Mouse (Mus musculus): ENCODE data around the gene Olfr835. TPM values are rescaled to one million over a fixed set of nuclear protein-coding genes. Genes with fewer than 3 reads are reported as not detected.

Gene Olfr835
- polyA plus RNA-seq (2014; fragmentation: Nextera tagmentation; extraction: Ambion mirVana), result not detected in 2 replicates

DNA sequence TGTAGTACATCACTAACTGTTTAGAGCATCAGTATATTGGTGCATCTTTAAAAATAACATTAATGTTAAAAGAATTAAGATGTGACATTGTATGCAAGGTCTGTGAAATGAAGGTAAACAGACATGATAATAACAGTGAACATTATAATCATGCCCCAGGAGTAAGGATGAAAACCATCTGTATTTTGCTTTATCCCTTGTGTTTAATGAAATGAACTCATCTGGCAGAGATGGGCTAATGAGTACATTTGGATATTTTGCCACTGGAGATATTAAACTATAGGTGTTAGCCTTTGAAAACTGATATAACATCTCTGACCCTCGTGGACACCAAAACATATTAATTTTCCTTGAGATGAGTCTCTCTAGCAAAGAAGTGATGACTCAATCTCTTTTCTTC is at the start of gene Olfr835:
Gene Olfr835 (plus strand): TSS at position 301 of the 400 bp plus-strand sequence.
- ATAC-seq (ENCODE audit: low FRiP score, low TSS enrichment), result no peak
- Histone ChIP-seq H3K36me3 (ENCODE audit: control insufficient read depth, insufficient read depth, low read length) (no peaks in the 10 kb centered on the region), H3K4me3 (ENCODE audit: low read length) (no peak within 1 kb of the TSS), H3K9ac (ENCODE audit: low read depth, low read length) (no peak within 1 kb of the TSS), H3K4me2 (replicated peaks; ENCODE audit: low read depth, low read length) (no peak within 1 kb of the TSS), H3K27ac (ENCODE audit: low read depth, low read length) (no peak within 1 kb of the TSS), H3K9me3 (ENCODE audit: control insufficient read depth, low read length) (no peaks in the 10 kb centered on the region), H3K4me1 (ENCODE audit: control insufficient read depth, insufficient read depth, low read length) (no peaks in the 10 kb centered on the region), H3K27me3 (ENCODE audit: control insufficient read depth, insufficient read depth, low read length) (no peaks in the 10 kb centered on the region)
- WGBS, result 68% methylated on average over 1 of the region's 1 CpGs

DNA sequence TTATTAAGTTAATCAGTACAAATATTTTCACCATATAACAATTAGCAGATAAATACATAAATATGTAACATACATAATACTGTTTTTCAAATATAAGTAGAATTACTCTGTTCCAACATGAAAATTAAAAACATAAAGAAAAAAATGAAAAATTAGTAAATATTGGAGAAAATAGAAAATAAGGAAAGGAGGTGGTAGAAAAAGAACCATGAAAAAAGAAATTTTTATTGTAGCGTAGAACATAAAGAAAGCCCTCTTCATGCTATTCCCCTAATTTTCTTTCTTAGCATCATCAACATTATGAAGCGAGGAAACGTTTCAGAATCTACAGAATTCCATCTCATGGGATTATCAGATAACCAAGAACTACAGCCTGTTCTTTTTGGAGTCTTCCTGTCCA is 44.8 kb upstream of the Olfr835 start, which contains the start of gene Olfr834:
Gene Olfr834 (plus strand): TSS at position 301 of the 400 bp plus-strand sequence.
- no peaks in the 10 kb centered on the region for H3K9me3 ChIP-seq (ENCODE audit: control insufficient read depth, low read length)
- H3K4me1 ChIP-seq (ENCODE audit: control insufficient read depth, insufficient read depth, low read length), result no peaks in the 10 kb centered on the region
- WGBS, result 79% methylated on average over 3 of the region's 3 CpGs
- H3K27me3 ChIP-seq (ENCODE audit: control insufficient read depth, insufficient read depth, low read length), result no peaks in the 10 kb centered on the region
- H3K4me2 ChIP-seq (replicated peaks; ENCODE audit: low read depth, low read length), result no peak within 1 kb of the TSS
- H3K9ac ChIP-seq (ENCODE audit: low read depth, low read length), result no peak within 1 kb of the TSS
- H3K4me3 ChIP-seq (ENCODE audit: low read length), result no peak within 1 kb of the TSS
- ATAC-seq (ENCODE audit: low FRiP score, low TSS enrichment), result no peak
- H3K27ac ChIP-seq (ENCODE audit: low read depth, low read length), result no peak within 1 kb of the TSS
- no peaks in the 10 kb centered on the region for H3K36me3 ChIP-seq (ENCODE audit: control insufficient read depth, insufficient read depth, low read length)

DNA sequence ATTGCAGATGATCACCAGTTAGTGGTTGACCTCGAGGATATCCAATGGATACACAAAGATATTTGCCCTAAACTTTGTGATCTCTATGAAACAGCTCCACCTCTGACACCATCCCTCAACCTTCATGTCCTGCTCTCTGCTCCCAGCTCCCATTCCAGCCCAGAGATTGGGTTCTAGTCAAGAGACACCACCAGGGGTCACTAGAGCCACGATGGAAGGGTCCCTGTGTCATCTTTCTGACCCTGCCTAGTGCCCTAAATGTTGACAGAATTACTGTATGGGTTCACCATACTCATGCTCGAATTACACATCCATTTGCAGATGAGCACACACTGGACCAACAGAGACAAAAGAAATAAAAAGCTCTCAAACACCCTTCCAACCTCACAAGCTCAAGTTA is 52.5 kb downstream of the Olfr835 start:
- ATAC-seq (ENCODE audit: low FRiP score, low TSS enrichment), result no peak
- Histone ChIP-seq H3K9me3 (ENCODE audit: control insufficient read depth, low read length) (no peaks in the 10 kb centered on the region), H3K36me3 (ENCODE audit: control insufficient read depth, insufficient read depth, low read length) (no peaks in the 10 kb centered on the region), H3K4me3 (ENCODE audit: low read length) (no peak overlapping the region), H3K27me3 (ENCODE audit: control insufficient read depth, insufficient read depth, low read length) (no peaks in the 10 kb centered on the region), H3K4me1 (ENCODE audit: control insufficient read depth, insufficient read depth, low read length) (no peaks in the 10 kb centered on the region), H3K4me2 (replicated peaks; ENCODE audit: low read depth, low read length) (no peak overlapping the region), H3K9ac (ENCODE audit: low read depth, low read length) (no peak overlapping the region), H3K27ac (ENCODE audit: low read depth, low read length) (no peak overlapping the region)
- WGBS, result 30% methylated on average over 3 of the region's 3 CpGs

Other genes starting within 250 kb of the Olfr835 start
- not detected in 2 replicates for gene Olfr828, start 213.2 kb upstream of the Olfr835 start, polyA plus RNA-seq (2014; fragmentation: Nextera tagmentation; extraction: Ambion mirVana)
- gene Olfr829, start 177.8 kb upstream of the Olfr835 start, polyA plus RNA-seq (2014; fragmentation: Nextera tagmentation; extraction: Ambion mirVana), result not detected in 2 replicates
- not detected in 2 replicates for gene Olfr830, start 158.0 kb upstream of the Olfr835 start, polyA plus RNA-seq (2014; fragmentation: Nextera tagmentation; extraction: Ambion mirVana)
- not detected in 2 replicates for gene Olfr832, start 95.6 kb upstream of the Olfr835 start, polyA plus RNA-seq (2014; fragmentation: Nextera tagmentation; extraction: Ambion mirVana)
- not detected in 2 replicates for gene Olfr834, start 44.7 kb upstream of the Olfr835 start, polyA plus RNA-seq (2014; fragmentation: Nextera tagmentation; extraction: Ambion mirVana)
- gene Olfr836, start 87.6 kb downstream of the Olfr835 start, polyA plus RNA-seq (2014; fragmentation: Nextera tagmentation; extraction: Ambion mirVana), result not detected in 2 replicates
- not detected in 2 replicates for gene Olfr837, start 103.6 kb downstream of the Olfr835 start, polyA plus RNA-seq (2014; fragmentation: Nextera tagmentation; extraction: Ambion mirVana)
- gene Olfr839-ps1, start 144.6 kb downstream of the Olfr835 start, polyA plus RNA-seq (2014; fragmentation: Nextera tagmentation; extraction: Ambion mirVana), result not detected in 2 replicates
- gene Olfr843, start 219.3 kb downstream of the Olfr835 start, polyA plus RNA-seq (2014; fragmentation: Nextera tagmentation; extraction: Ambion mirVana), result not detected in 2 replicates

Data from kidney, embryonic 14.5 days (tissue).